Mouse (Mus musculus): ENCODE measurements around the gene Actr3b.

- TF ChIP-seq CTCF (IDR thresholded peaks at IDR 0.05; ENCODE audit: insufficient read depth, low read depth, low read length) (no peak), POLR2A (IDR thresholded peaks at IDR 0.05; ENCODE audit: insufficient read depth, low read depth, low read length) (no peak)
Observed at GRCm38 (mm10) chr5:25804569-25804968, 44.8 kb downstream of the Actr3b start.
